Mouse (Mus musculus) CD4-positive helper T cell, adult 2 months (primary cell): ENCODE measurements around the gene Degs2.
"Not testable (repeated sequence)": the region's sequence is repeated elsewhere in the genome, so short reads cannot be mapped to it uniquely, and the experiment has no call there.

Source experiments
- DNase-seq: peaks from one replicate; pipeline ENCODE4 v3.0.0-alpha.2; 2012; ENCODE audit warnings: low read depth, missing footprints, low spot score

Degs2 gene

GRCm38 (mm10) chr12:108702185-108702584 is at the start of gene Degs2:
Degs2 (minus strand) TSS chr12:108702315.
- DNase-seq = no peak

GRCm38 (mm10) chr12:108751790-108752189 is 49.7 kb upstream of the Degs2 start:
- DNase-seq = no peak

GRCm38 (mm10) chr12:108750226-108750625 is 48.1 kb upstream of the Degs2 start:
- no peak for DNase-seq

GRCm38 (mm10) chr12:108749454-108749853 is 47.3 kb upstream of the Degs2 start:
- DNase-seq = no peak

- no peak for DNase-seq
Measured at GRCm38 (mm10) chr12:108749019-108749418, 46.9 kb upstream of the Degs2 start.

- DNase-seq = no peak
Measured at GRCm38 (mm10) chr12:108745990-108746389, 43.9 kb upstream of the Degs2 start.

GRCm38 (mm10) chr12:108742241-108742640 is 40.1 kb upstream of the Degs2 start:
- DNase-seq = no peak

- no peak for DNase-seq
Measured at GRCm38 (mm10) chr12:108741472-108741871, 39.4 kb upstream of the Degs2 start.

- DNase-seq = no peak
Measured at GRCm38 (mm10) chr12:108738745-108739144, 36.6 kb upstream of the Degs2 start.

GRCm38 (mm10) chr12:108737838-108738237 is 35.7 kb upstream of the Degs2 start:
- no peak for DNase-seq

GRCm38 (mm10) chr12:108734386-108734785 is 32.3 kb upstream of the Degs2 start:
- no peak for DNase-seq

GRCm38 (mm10) chr12:108723841-108724240 is 21.7 kb upstream of the Degs2 start:
- DNase-seq = no peak

- no peak for DNase-seq
Measured at GRCm38 (mm10) chr12:108722464-108722863, 20.3 kb upstream of the Degs2 start.

GRCm38 (mm10) chr12:108718485-108718884 is 16.4 kb upstream of the Degs2 start:
- DNase-seq = no peak

- no peak for DNase-seq
Measured at GRCm38 (mm10) chr12:108715854-108716253, 13.7 kb upstream of the Degs2 start.

GRCm38 (mm10) chr12:108713972-108714371 is 11.9 kb upstream of the Degs2 start:
- not testable (repeated sequence) for DNase-seq

GRCm38 (mm10) chr12:108712481-108712880 is 10.4 kb upstream of the Degs2 start:
- no peak for DNase-seq

- no peak for DNase-seq
Measured at GRCm38 (mm10) chr12:108710861-108711615, 8.9 kb upstream of the Degs2 start.

- no peak for DNase-seq
Measured at GRCm38 (mm10) chr12:108709964-108710765, 8.1 kb upstream of the Degs2 start.

- no peak for DNase-seq
Measured at GRCm38 (mm10) chr12:108709386-108709785, 7.3 kb upstream of the Degs2 start.

- DNase-seq = peak; percentile 42
Measured at GRCm38 (mm10) chr12:108706129-108706528, 4.0 kb upstream of the Degs2 start.

GRCm38 (mm10) chr12:108705486-108705885 is 3.4 kb upstream of the Degs2 start:
- no peak for DNase-seq

GRCm38 (mm10) chr12:108701221-108701620 is 894 bp downstream of the Degs2 start:
- no peak for DNase-seq
